Mouse (Mus musculus) E14TG2a.4 (cell line): Measurements from ENCODE around the gene Crip3.

ENCODE experiments used
- CTCF ChIP-seq: conservative IDR thresholded peaks from 2 replicates; pipeline ENCODE4 v1.5.1; 2014; ENCODE audit warnings: low read length
- NANOG ChIP-seq: IDR thresholded peaks from 2 replicates; pipeline ENCODE4 v1.6.1; 2014; ENCODE audit warnings: borderline replicate concordance, low read length, mixed read lengths

- TF ChIP-seq CTCF (no peak), NANOG (no peak)
These were observed 2.2 kb upstream of the Crip3 start for GRCm38 (mm10) chr17:46426496-46426895.
